Mouse (Mus musculus) monocyte, adult 2 months (primary cell): ENCODE results near the gene Il16.

Source experiments
- DNase-seq, 2 experiments: peaks; one replicate each; pipeline ENCODE4 v3.0.0; 2022; ENCODE audit warnings: low spot score in 2 of 2, low read depth in 1 of 2

The Il16 gene

GRCm38 (mm10) chr7:83615815-83616214, 129.7 kb downstream of the Il16 start:
- DNase-seq = no peak

GRCm38 (mm10) chr7:83615272-83615671, 130.3 kb downstream of the Il16 start:
- no peak for DNase-seq

GRCm38 (mm10) chr7:83611886-83612285, 133.6 kb downstream of the Il16 start:
- DNase-seq = no peak

GRCm38 (mm10) chr7:83609891-83610290, 135.6 kb downstream of the Il16 start:
- no peak for DNase-seq

GRCm38 (mm10) chr7:83606796-83607195, 138.7 kb downstream of the Il16 start:
- DNase-seq = no peak

GRCm38 (mm10) chr7:83604180-83604944, 141.2 kb downstream of the Il16 start:
- no peak for DNase-seq

- peak in 1 of 2 experiments; percentile 21 for DNase-seq
Observed at GRCm38 (mm10) chr7:83599913-83600286, 145.6 kb downstream of the Il16 start.

- DNase-seq = no peak
Observed at GRCm38 (mm10) chr7:83598997-83599912, 146.3 kb downstream of the Il16 start.

- DNase-seq = no peak
Observed at GRCm38 (mm10) chr7:83597063-83597462, 148.5 kb downstream of the Il16 start.

- DNase-seq = no peak
Observed at GRCm38 (mm10) chr7:83594056-83594455, 151.5 kb downstream of the Il16 start.
